Mouse (Mus musculus) adrenal gland, postnatal 10 days (tissue): ENCODE measurements around the gene Gm20696. TPM values are rescaled to one million over a fixed set of nuclear protein-coding genes. Genes with fewer than 3 reads are reported as not detected.

Source experiments
- DNase-seq: peaks from one replicate; pipeline ENCODE4 v3.0.0; 2021; ENCODE audit warnings: mixed read lengths
- total RNA-seq, 2 experiments: library from RNA; stranded (reverse); gene quantifications; 2 replicates each; pipeline ENCODE4 v1.2.3; 2021

The Gm20696 gene
- total RNA-seq, 2 experiments from 2014 or later, result 2.4 to 6.6 TPM

GRCm38 (mm10) chr6:99484197-99484725 is 182.3 kb downstream of the Gm20696 start:
- no peak for DNase-seq

GRCm38 (mm10) chr6:99483556-99483955 is 183.0 kb downstream of the Gm20696 start:
- no peak for DNase-seq

DNA sequence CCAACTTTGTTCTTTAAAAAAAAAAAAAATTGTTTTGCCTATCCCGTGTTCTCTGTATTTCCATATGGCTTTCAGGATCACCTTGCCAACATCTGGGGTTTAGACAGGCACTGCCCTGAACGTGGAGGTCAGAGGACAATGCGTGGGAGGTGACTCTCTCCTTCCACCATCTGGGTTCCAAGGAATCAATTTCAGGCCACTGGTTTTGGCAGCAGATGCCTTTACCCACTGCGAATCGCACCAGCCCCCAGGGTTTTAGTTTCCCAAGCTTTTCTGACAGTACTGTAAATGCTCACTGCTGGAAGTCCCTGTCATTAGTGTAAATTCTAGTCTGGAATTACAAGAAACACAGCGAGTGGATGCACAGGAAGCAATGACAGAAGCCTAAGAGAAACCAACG is 185.0 kb downstream of the Gm20696 start:
- DNase-seq, result no peak

DNA sequence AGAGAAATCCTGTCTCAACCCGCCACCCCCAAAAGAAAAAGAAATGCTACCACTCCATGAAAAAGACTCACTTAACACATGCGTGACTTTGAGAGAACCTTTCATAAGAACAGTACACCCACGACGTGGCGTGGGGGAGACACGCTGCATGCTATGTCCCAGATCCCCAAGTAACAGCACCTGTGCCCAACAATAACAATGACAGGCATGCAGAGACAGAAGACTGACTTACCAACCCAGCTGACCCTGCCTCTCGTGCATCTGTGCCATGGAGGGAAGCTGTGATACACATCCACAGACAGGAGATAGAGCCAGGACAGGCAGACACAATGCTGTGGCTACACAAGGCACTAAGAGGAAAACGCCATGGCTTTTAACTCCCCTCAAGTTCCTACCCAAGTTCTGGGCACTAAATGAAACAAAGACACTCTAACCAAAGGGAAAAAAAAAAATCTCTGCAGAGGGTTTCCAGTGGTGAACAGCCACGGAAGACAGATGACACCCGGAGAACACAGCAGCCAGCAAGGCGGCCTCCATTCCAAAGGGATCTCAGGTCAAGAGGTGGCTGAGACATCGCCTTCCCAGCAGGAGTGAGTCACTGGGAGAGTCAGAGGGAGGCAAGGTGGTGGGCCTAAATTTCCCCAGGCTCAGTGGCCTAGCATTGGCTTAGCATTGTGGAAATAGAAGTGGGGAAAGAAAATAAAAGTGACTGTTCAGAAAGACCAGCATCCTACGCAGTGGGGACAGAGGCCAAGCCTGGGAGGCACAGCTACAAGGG is 187.5 kb downstream of the Gm20696 start:
- DNase-seq, result no peak

- DNase-seq, result no peak
These were observed 191.6 kb downstream of the Gm20696 start for GRCm38 (mm10) chr6:99475040-99475439.

GRCm38 (mm10) chr6:99470906-99471305 is 195.7 kb downstream of the Gm20696 start:
- no peak for DNase-seq

GRCm38 (mm10) chr6:99469134-99469834 is 197.3 kb downstream of the Gm20696 start:
- no peak for DNase-seq

- no peak for DNase-seq
These were observed 198.8 kb downstream of the Gm20696 start for GRCm38 (mm10) chr6:99467831-99468230.

DNA sequence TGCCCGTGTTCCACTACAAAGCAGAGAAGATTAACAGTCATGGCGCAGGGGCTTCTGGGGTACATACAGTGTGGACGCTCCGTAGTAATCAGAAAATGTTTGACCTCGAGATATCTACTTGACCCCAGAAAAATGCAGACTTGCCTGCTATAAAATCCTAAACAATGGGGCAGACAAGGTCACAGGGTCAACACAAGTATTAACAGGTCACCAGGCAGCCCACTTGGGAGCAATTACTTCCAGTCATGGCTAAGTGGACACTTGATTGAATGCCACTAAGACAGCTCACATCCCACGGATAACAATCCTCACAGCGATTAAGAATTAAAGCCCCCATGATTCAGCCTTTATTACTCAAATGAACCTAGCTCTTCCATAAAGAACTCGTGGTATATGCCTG is 199.5 kb downstream of the Gm20696 start:
- no peak for DNase-seq

- no peak for DNase-seq
These were observed 200.2 kb downstream of the Gm20696 start for GRCm38 (mm10) chr6:99466354-99466753.

- no peak for DNase-seq
These were observed 202.1 kb downstream of the Gm20696 start for GRCm38 (mm10) chr6:99464449-99464848.

DNA sequence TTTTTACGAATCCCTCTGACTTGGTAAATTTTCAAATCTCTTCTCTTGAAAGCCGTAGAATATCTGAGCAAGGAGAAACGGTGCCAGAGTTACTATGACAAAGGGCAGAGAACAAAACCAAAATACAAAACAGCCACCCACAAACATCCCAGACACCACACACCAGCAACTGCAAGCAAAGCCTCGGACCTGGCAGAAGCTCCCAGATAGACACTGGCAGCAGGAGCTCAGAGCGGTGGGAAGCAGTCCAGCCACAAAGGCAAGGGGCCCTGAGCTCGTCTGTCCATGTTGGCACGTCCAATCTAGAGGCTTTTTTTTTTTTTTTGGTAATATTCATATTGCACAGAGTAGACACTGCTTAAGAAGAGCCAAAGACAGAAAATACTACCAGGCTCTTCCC is 202.7 kb downstream of the Gm20696 start:
- DNase-seq, result no peak

- DNase-seq, result no peak
These were observed 207.8 kb downstream of the Gm20696 start for GRCm38 (mm10) chr6:99458775-99459174.

DNA sequence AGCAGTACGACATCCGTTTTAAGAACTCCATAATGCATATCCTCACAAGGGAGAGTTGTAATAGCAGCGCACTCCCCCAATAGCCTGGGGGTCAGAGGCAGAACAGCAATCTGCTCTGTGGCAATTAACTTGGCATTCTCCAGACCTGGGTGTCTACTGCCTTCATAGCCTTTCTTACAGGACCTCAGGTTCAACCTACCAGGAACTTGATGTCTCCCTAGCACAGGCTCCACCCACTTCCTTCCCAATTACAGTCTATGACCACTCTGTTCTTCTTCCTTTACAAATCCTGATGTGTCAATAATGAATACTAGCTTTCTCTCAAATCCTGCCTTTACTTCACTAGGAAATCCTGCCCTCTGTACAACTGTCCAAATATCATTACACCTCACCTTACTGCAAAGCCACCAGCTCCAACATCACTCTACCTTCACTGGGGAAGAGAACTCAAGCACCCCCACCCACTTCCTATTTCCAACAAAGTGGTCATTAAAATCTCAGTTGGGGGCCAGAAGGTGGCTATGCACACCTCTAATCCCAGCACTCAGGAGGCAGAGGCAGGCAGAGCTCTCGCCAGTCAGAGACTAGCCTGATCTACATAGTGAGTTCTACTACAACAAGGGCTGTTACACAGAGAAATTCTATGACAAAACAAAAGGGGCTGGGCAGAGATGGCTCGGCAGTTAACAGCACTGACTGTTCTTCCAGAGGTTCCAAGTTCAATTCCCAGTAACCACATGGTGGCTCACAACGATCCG is 212.7 kb downstream of the Gm20696 start:
- no peak for DNase-seq

- no peak for DNase-seq
These were observed 213.9 kb downstream of the Gm20696 start for GRCm38 (mm10) chr6:99452638-99453185.

DNA sequence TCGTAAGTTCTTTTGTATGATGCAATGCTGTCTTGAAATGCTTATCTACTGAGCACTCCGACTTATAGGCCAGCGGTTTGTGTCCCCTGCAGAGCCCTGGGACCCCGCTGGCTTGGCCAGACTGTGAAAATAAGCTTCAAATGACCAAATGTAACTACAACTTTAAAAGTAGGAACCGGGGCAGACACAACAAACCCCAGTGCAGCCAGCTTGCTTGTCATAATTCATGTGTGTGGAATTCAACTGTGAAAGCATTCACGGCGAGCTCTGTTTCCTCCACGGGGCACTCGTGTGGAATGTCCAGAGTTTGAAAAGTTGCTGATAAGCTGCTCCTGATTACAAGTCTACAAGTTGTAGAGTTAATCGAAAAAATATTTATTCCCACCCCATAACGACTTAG is 215.1 kb downstream of the Gm20696 start:
- no peak for DNase-seq

DNA sequence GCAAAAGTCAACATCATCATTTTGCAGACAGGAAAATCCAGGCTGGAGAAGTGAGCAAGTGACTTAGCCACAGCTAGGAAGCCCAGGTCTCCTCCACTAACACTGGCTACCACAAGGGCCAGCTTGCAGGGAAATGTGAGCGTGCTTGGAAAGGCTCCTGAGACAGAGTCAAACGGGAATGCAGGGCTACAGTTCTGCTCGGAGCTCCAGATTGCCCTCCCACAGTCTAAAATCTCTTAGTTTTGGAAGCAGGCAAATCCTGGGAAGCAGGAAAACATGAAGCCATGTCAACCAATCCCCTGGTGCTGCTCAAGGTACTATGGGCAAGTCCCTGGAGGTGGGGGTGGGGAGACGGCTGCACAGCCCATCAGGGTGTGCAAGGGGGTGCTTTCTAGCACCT is 219.2 kb downstream of the Gm20696 start:
- DNase-seq, result no peak

- no peak for DNase-seq
These were observed 219.7 kb downstream of the Gm20696 start for GRCm38 (mm10) chr6:99446801-99447415.

DNA sequence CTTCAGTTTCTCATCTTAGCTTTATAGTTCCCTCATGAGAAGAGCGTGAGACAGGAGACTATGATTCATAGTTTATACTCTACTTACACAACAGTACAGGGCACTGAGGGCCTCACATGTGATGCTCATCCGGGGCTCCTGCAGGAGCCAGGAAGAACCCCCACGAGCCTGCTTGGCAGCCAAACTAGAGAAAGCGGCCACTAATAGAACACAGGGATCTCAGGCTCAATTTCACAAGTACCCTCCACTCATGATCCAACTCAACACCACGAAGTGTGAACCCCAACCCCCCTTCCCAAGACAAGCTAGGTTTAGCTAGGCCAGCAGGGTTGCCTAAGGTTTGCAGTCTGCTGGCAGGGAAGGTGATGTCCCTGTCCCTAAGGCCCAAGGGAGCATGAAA is 223.1 kb downstream of the Gm20696 start:
- no peak for DNase-seq

DNA sequence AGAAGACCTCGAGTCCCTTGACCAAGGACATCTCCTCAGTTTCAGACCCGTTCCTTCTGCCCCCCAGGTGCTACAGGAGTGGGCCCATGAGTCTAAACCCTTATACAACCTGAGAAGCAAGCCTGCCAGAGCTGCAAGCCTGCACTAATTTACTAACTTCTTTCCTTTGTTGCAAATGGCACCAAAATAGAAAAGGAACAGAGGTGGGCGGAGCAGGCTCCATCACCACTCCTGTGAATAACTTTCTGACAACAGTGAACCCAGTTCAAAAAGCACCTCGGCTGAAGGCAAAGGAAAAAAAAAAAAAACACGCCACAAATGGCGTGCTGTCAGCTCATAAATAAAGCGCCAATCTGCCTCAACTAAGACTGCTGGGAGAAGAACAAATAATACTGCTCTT is 225.5 kb downstream of the Gm20696 start:
- no peak for DNase-seq

DNA sequence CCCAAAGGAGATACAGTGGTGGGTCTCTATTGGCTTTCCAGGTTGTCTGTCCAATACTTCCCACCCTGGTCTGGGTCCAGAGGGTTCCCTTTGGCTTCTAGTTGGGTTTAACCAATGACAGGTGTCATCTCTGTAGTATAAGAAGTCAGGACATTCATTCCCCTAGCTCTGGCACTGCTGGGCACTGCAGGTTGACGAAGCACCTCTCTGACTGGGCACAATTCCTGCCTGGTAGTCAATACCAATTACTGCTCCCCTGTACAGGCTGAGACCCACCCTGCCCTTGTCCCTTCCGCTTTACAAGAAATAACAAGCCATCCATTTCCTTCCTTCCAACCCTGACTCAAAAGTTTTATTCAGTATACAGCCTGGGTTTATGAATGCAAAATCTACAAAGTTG is 226.0 kb downstream of the Gm20696 start:
- no peak for DNase-seq

GRCm38 (mm10) chr6:99439878-99440361 is 226.7 kb downstream of the Gm20696 start:
- DNase-seq, result peak; percentile 29
